Mouse (Mus musculus) megakaryocyte, embryonic 14.5 days (primary cell): ENCODE data around the gene Ddah2.

ENCODE experiments used
- FLI1 ChIP-seq: IDR thresholded peaks from 2 replicates; pipeline ENCODE4 v1.6.1; 2012; ENCODE audit warnings: low read length, inconsistent platforms, mixed read lengths
- GATA1 ChIP-seq: IDR thresholded peaks from 3 replicates; pipeline ENCODE4 v1.6.1; 2012; ENCODE audit warnings: mixed read lengths, low read length, inconsistent platforms, borderline replicate concordance

GRCm38 (mm10) chr17:35027277-35028068, 31.4 kb upstream of the Ddah2 start, which contains the start of gene Sapcd1:
- TF ChIP-seq GATA1 (no peak), FLI1 (no peak)
